Mouse (Mus musculus): ENCODE measurements around the gene Wdr59.

DNA sequence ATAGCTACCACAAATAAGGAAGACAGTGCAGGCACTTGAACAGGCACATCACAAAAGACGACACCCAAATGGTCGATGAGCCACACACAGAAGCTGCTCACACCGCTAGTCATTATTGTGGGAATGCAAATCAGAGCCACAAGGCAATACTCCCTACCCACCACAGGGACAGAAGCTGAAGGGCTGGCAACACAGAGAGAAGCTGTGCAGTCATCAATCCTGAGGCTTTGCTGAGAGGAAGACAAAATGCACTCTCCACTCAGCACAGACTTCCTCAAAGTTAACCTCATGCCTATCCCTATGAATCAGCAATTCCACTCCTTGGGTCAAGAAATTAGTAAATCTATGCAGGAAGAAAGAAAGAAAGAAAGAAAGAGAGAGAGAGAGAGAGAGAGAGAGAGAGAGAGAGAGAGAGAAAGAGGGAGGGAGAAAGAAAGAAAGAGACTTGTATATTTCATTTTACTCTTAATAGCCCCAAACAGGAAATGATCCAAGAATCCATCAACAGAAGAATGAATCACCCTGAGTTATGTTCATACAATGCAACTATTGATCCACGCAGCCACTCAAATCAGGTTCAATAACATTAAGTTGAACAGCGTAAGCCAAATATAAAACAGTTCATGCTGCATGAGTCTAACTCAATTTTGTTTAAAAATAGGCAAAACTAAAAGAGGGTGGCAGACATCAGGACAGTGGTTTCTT is 44.0 kb downstream of the Wdr59 start:
- TF ChIP-seq CTCF (IDR thresholded peaks at IDR 0.05; ENCODE audit: low read depth, low read length): no peak
- no peak for TF ChIP-seq GATA1 (IDR thresholded peaks at IDR 0.05; ENCODE audit: borderline replicate concordance, low read length)
- TF ChIP-seq TAL1 (conservative IDR thresholded peaks at IDR 0.05; ENCODE audit: low read depth, low read length): no peak
- no peak for TF ChIP-seq POLR2AphosphoS5 (IDR thresholded peaks at IDR 0.05; ENCODE audit: insufficient replicate concordance, low read depth, low read length)
- no peak for TF ChIP-seq GATA2 (IDR thresholded peaks at IDR 0.05; ENCODE audit: borderline replicate concordance, low read depth, low read length)

Measured in G1E (cell line).